Mouse (Mus musculus) CH12.LX (cell line): ENCODE results near the gene Wdfy1. TPM values are rescaled to one million over a fixed set of nuclear protein-coding genes. Genes with fewer than 3 reads are reported as not detected.

Experiments
- DNase-seq: peaks from one replicate; pipeline ENCODE4 v3.0.0-alpha.2; 2013; ENCODE audit errors: extremely low read depth
- H3K27ac ChIP-seq: 2 replicates; pipeline ENCODE4 v1.5.1; 2012; ENCODE audit warnings: low read depth, mild to moderate bottlenecking, control low read depth, moderate library complexity; ENCODE audit not compliant: insufficient read depth
- H3K27me3 ChIP-seq: replicated peaks from 2 replicates; pipeline ENCODE3; 2012; ENCODE audit warnings: inconsistent platforms
- H3K36me3 ChIP-seq, 2 experiments: replicated peaks in 1 of 2; 2 replicates each; pipeline versions ENCODE3 to v1.6.1; 2012; ENCODE audit warnings: inconsistent platforms in 1 of 2, low read length in 1 of 2, mild to moderate bottlenecking in 1 of 2, mixed read lengths in 1 of 2, moderate library complexity in 1 of 2; ENCODE audit not compliant: control insufficient read depth in 1 of 2, insufficient read depth in 1 of 2
- H3K4me1 ChIP-seq, 2 experiments: 2 replicates each; pipeline ENCODE4 v1.6.1; 2012; ENCODE audit warnings: inconsistent platforms in 1 of 2, moderate library complexity in 1 of 2; ENCODE audit not compliant: insufficient read depth in 2 of 2, control insufficient read depth in 1 of 2
- H3K4me2 ChIP-seq: 2 replicates; pipeline ENCODE4 v1.6.1; 2012; ENCODE audit warnings: low read depth, mild to moderate bottlenecking, control low read depth; ENCODE audit not compliant: poor library complexity, insufficient read depth, severe bottlenecking
- H3K4me3 ChIP-seq, 3 experiments: fragments of 150-350 bp in 1 of 3; sonication (generic) in 1 of 3; replicated peaks in 1 of 3; 2 replicates each; pipeline versions ENCODE3 to v1.5.1; 2011 to 2012; ENCODE audit warnings: low read depth in 2 of 3, low read length in 2 of 3, mild to moderate bottlenecking in 2 of 3, moderate library complexity in 2 of 3, control low read depth in 1 of 3, improper control_type of control experiment in 1 of 3, inconsistent platforms in 1 of 3, mixed read lengths in 1 of 3; ENCODE audit not compliant: poor library complexity in 1 of 3
- H3K79me2 ChIP-seq: replicated peaks from 2 replicates; pipeline ENCODE4 v1.6.1; 2012; ENCODE audit warnings: mild to moderate bottlenecking, moderate library complexity; ENCODE audit not compliant: control insufficient read depth, poor library complexity, insufficient read depth, severe bottlenecking; ENCODE audit errors: extremely low read depth
- H3K9ac ChIP-seq: 2 replicates; pipeline ENCODE4 v1.6.1; 2012; ENCODE audit warnings: low read depth, mild to moderate bottlenecking, control low read depth, moderate library complexity; ENCODE audit not compliant: insufficient read depth
- H3K9me3 ChIP-seq: replicated peaks from 2 replicates; pipeline ENCODE3; 2012; ENCODE audit warnings: low read length, inconsistent platforms, mixed read lengths
- CHD1 ChIP-seq: IDR thresholded peaks from 2 replicates; pipeline ENCODE4 v1.6.1; 2012; ENCODE audit warnings: low read depth, low read length, improper control_type of control experiment, inconsistent platforms
- ETS1 ChIP-seq: conservative IDR thresholded peaks from 2 replicates; pipeline ENCODE4 v1.6.1; 2012; ENCODE audit warnings: low read depth, mild to moderate bottlenecking, inconsistent platforms, low read length, improper control_type of control experiment, moderate library complexity
- GABPA ChIP-seq: IDR thresholded peaks from 2 replicates; pipeline ENCODE4 v1.6.1; 2012; ENCODE audit warnings: low read depth, low read length, improper control_type of control experiment, inconsistent platforms; ENCODE audit not compliant: insufficient replicate concordance
- HCFC1 ChIP-seq: IDR thresholded peaks from 2 replicates; pipeline ENCODE4 v1.6.1; 2012; ENCODE audit warnings: low read depth, mild to moderate bottlenecking, inconsistent platforms, low read length, improper control_type of control experiment
- IRF4 ChIP-seq: IDR thresholded peaks from 2 replicates; pipeline ENCODE4 v1.6.1; 2014; ENCODE audit warnings: low read depth, mild to moderate bottlenecking, inconsistent platforms, low read length, improper control_type of control experiment
- JUN ChIP-seq: IDR thresholded peaks from 2 replicates; pipeline ENCODE4 v1.6.1; 2011; ENCODE audit warnings: low read depth, mild to moderate bottlenecking, low read length, improper control_type of control experiment, moderate library complexity; ENCODE audit not compliant: insufficient read depth
- MAFK ChIP-seq: IDR thresholded peaks from 2 replicates; pipeline ENCODE4 v1.6.1; 2011; ENCODE audit warnings: low read length, improper control_type of control experiment; ENCODE audit not compliant: insufficient replicate concordance
- MAZ ChIP-seq: IDR thresholded peaks from 2 replicates; pipeline ENCODE4 v1.6.1; 2012; ENCODE audit warnings: low read depth, mild to moderate bottlenecking, inconsistent platforms, low read length, improper control_type of control experiment, moderate library complexity
- POLR2AphosphoS2 ChIP-seq: IDR thresholded peaks from 2 replicates; pipeline ENCODE4 v1.6.1; 2011; ENCODE audit warnings: low read depth, low read length, improper control_type of control experiment
- SMC3 ChIP-seq: IDR thresholded peaks from 2 replicates; pipeline ENCODE4 v1.6.1; 2011; ENCODE audit warnings: low read depth, low read length, improper control_type of control experiment
- UBTF ChIP-seq: IDR thresholded peaks from 2 replicates; pipeline ENCODE4 v1.6.1; 2012; ENCODE audit warnings: low read depth, mild to moderate bottlenecking, inconsistent platforms, low read length, improper control_type of control experiment, moderate library complexity
- USF2 ChIP-seq: conservative IDR thresholded peaks from 2 replicates; pipeline ENCODE4 v1.6.1; 2011; ENCODE audit warnings: low read depth, low read length, improper control_type of control experiment
- dilution Hi-C: fragments of 300-500 bp; cut with MboI; formaldehyde crosslinking; loops from 2 replicates; pipeline ENCODE4 v1.14.3; 2020; ENCODE audit warnings: low sequenced_read_pairs; ENCODE audit not compliant: extremely low pct_unique_long_range_greater_than_20kb, extremely low pct_ligation_motif_present
- in situ Hi-C: fragments of 300-500 bp; cut with MboI; formaldehyde crosslinking; loops from 3 replicates; pipeline ENCODE4 v1.14.3; 2019; ENCODE audit warnings: low sequenced_read_pairs, low pct_ligation_motif_present, low pct_unique_long_range_greater_than_20kb, mixed read lengths
- polyA plus RNA-seq: library from polyadenylated mRNA; unstranded; fragments of >175 nt; gene quantifications from 2 replicates; pipeline ENCODE4 v1.2.1, GENCODE M21; 2012; ENCODE audit warnings: low read depth; ENCODE audit not compliant: insufficient read length
- total RNA-seq, 2 experiments: library from RNA; depleted of rRNA; stranded (reverse); fragments of 300-350 nt in 1 of 2; fragments of >200 nt in 1 of 2; gene quantifications; 2 replicates each; pipeline ENCODE4 v1.2.3; 2012 to 2014

The Wdfy1 gene
- total and polyA plus RNA-seq, 3 experiments = 56.3 to 86.3 (median 70.6) TPM

DNA sequence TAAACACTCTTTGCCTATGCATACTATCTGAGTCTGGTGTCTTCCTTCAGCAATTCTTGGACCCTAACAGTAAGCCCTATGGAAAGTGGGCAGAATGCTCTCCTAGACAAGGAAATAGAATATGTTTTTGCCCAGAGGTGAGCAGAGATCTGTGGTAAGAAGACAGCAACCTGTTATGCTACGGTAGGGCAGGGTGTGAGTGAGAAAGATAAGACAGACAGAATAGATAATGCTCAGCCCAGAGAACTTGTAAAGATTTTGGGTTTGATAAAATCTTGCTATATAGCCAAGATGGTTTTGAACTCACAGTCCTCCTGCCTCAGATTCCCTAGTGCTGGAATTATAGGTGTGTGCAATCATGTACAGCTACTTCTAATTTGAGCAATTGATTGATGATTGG lies 11.5 kb downstream of the Wdfy1 start:
- H3K36me3 ChIP-seq = no peaks in the 10 kb centered on the region
- H3K4me2 ChIP-seq = no peak overlapping the region
- H3K9me3 ChIP-seq = no peaks in the 10 kb centered on the region
- H3K27me3 ChIP-seq = no peaks in the 10 kb centered on the region
- peaks cover 17% of the 10 kb centered on the region for H3K79me2 ChIP-seq
- no peak for TF ChIP-seq ETS1
- TF ChIP-seq, all 38 proteins: peak for 0
- Histone ChIP-seq H3K27ac (no peak overlapping the region), H3K4me1 (peaks cover 12 to 63% of the 10 kb centered on the region in 2 experiments), H3K4me3 (no peak overlapping the region), H3K9ac (no peak overlapping the region)
- in situ Hi-C loops (loop anchor here (25.0 kb wide), 1 partner anchor 723 kb away; no protein-coding TSS in a partner anchor), dilution Hi-C loops (no loop called here)
- DNase-seq = no peak

DNA sequence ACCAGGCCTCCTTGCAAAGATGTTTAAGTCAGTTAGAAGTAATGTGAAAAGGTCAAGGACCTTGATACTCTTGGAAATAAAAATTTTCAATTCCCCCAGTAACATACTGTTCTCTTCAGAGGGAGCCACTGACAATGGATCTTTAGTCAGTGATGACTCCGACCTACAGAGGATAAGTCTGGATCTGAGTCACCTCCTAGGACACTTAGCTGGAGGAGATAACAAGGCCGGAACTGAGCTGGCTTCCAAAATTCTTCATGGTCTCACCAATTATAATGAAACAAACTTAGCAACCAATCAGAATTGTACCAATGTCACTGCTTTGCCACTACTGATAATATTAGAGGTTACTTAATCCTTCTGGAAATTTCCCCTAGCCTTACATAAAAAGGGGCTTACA lies 11.9 kb downstream of the Wdfy1 start:
- Histone ChIP-seq H3K4me2 (no peak overlapping the region), H3K9ac (no peak overlapping the region), H3K79me2 (peaks cover 21% of the 10 kb centered on the region), H3K4me3 (no peak overlapping the region), H3K36me3 (peaks cover 0 to 2% of the 10 kb centered on the region in 2 experiments), H3K27me3 (no peaks in the 10 kb centered on the region), H3K27ac (no peak overlapping the region), H3K4me1 (peaks cover 12 to 64% of the 10 kb centered on the region in 2 experiments), H3K9me3 (no peaks in the 10 kb centered on the region)
- no peak for DNase-seq
- no peak for TF ChIP-seq USF2
- TF ChIP-seq UBTF = no peak
- no peak for TF ChIP-seq IRF4
- no peak for TF ChIP-seq CHD1
- no peak for TF ChIP-seq POLR2AphosphoS2
- no peak for TF ChIP-seq JUN
- no peak for TF ChIP-seq GABPA
- no peak for TF ChIP-seq MAZ
- no peak for TF ChIP-seq SMC3
- TF ChIP-seq MAFK = no peak
- TF ChIP-seq ETS1 = no peak
- no peak for TF ChIP-seq HCFC1
- dilution Hi-C loops (no loop called here), in situ Hi-C loops (loop anchor here (25.0 kb wide), 1 partner anchor 723 kb away; no protein-coding TSS in a partner anchor)
